Mouse (Mus musculus): ENCODE results near the gene Nlgn2. TPM values are rescaled to one million over a fixed set of nuclear protein-coding genes. Genes with fewer than 3 reads are reported as not detected.
A peak's percentile ranks its signal among the peaks of the same experiment; 100 is the strongest.

Nlgn2 gene
- total and polyA plus RNA-seq, 2 experiments from 2014 or later = 18.2 to 104 TPM

DNA sequence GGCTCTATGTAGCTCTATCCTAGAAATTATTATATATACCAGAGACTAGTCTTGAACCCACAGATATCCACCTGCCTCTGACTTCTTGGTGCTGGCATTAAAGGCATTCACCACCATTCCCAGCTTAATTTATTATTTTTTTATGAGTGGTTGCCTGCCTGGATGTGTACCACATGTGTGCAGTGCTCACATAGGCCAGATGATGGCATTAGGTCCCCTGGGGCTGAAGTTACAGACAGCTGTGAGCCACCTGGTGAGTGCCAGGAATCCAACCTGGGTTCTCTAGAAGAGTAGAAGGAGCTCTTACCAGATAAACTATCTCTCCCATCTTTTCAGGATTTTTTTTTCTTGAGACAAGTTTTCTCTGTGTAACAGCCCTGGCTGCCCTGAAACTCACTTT is 27.3 kb downstream of the Nlgn2 start:
- H3K36me3 ChIP-seq (ENCODE audit: insufficient read depth) = no peaks in the 10 kb centered on the region
- no peak for TF ChIP-seq CTCF (IDR thresholded peaks at IDR 0.05; ENCODE audit: low read depth)
- no peaks in the 10 kb centered on the region for H3K9me3 ChIP-seq (ENCODE audit: low read length)
- H3K27ac ChIP-seq (ENCODE audit: low read depth, low read length) = no peak overlapping the region
- no peak for ATAC-seq
- no peak for DNase-seq
- H3K4me3 ChIP-seq (ENCODE audit: low read depth, low read length) = no peak overlapping the region
- H3K4me1 ChIP-seq (ENCODE audit: insufficient read depth) = no peaks in the 10 kb centered on the region
- peaks cover 11% of the 10 kb centered on the region; the same call in 1 of the 2 replicates for H3K27me3 ChIP-seq (ENCODE audit: insufficient read depth, low read length)
- H3K4me2 ChIP-seq (ENCODE audit: low read depth) = no peak overlapping the region
- H3K9ac ChIP-seq = no peak overlapping the region

DNA sequence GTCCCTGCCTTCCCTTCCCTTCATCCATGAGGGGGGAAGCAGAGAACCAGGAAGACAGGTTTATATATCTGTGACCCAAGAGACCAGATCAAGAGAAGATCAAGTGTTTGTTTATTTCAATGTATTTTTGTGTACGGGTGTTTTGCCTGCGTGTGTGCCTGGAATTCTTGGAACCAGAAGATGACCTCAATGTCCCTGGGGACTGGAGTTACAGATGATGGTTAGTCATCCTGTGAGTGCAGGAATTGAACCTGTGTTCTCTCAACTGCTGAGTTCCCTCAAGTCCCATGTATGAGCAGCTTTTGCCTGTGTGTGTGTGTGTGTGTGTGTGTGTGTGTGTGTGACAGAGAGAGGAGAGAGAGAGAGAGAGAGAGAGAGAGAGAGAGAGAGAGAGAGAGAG is 29.9 kb downstream of the Nlgn2 start:
- H3K9ac ChIP-seq = no peak overlapping the region
- no peak for ATAC-seq
- DNase-seq = no peak
- no peak for TF ChIP-seq CTCF (IDR thresholded peaks at IDR 0.05; ENCODE audit: low read depth)
- H3K4me2 ChIP-seq (ENCODE audit: low read depth) = no peak overlapping the region
- H3K27me3 ChIP-seq (ENCODE audit: insufficient read depth, low read length) = peaks cover 22% of the 10 kb centered on the region
- no peaks in the 10 kb centered on the region for H3K36me3 ChIP-seq (ENCODE audit: insufficient read depth)
- WGBS = 91% methylated on average over 2 of the region's 2 CpGs
- H3K4me3 ChIP-seq (ENCODE audit: low read depth, low read length) = no peak overlapping the region
- no peak overlapping the region for H3K27ac ChIP-seq (ENCODE audit: low read depth, low read length)
- peaks cover 18% of the 10 kb centered on the region; the same call in 1 of the 2 replicates for H3K4me1 ChIP-seq (ENCODE audit: insufficient read depth)
- H3K9me3 ChIP-seq (ENCODE audit: low read length) = no peaks in the 10 kb centered on the region

DNA sequence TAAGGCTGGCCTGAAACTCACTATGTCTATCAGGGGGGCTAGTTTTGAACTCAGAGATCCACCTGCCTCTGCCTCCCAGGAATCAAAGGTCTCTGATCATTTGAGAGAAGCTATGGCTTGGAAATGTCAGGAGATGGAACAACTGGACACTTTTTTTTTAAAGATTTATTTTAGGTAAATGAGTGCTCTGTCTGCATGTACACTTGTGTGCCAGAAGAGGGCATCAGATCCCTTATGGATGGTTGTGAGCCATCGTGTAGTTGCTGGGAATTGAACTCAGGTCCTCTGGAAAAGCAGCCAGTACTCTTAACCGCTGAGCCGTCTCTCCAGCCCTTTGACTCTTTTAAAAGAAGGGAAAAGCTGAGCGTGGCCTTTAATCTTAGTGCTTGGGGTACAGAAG is 31.2 kb downstream of the Nlgn2 start:
- H3K27ac ChIP-seq (ENCODE audit: low read depth, low read length) = no peak overlapping the region
- DNase-seq (no peak), ATAC-seq (no peak)
- peaks cover 18% of the 10 kb centered on the region; the same call in 1 of the 2 replicates for H3K4me1 ChIP-seq (ENCODE audit: insufficient read depth)
- no peak overlapping the region for H3K9ac ChIP-seq
- H3K4me3 ChIP-seq (ENCODE audit: low read depth, low read length) = no peak overlapping the region
- H3K9me3 ChIP-seq (ENCODE audit: low read length) = no peaks in the 10 kb centered on the region
- H3K36me3 ChIP-seq (ENCODE audit: insufficient read depth) = no peaks in the 10 kb centered on the region
- H3K27me3 ChIP-seq (ENCODE audit: insufficient read depth, low read length) = peaks cover 22% of the 10 kb centered on the region
- TF ChIP-seq CTCF (IDR thresholded peaks at IDR 0.05; ENCODE audit: low read depth) = 0 out of 2 replicates have a peak, but pooled peaks have one; percentile 17
- 86% methylated on average over 4 of the region's 4 CpGs for WGBS
- no peak overlapping the region for H3K4me2 ChIP-seq (ENCODE audit: low read depth)

DNA sequence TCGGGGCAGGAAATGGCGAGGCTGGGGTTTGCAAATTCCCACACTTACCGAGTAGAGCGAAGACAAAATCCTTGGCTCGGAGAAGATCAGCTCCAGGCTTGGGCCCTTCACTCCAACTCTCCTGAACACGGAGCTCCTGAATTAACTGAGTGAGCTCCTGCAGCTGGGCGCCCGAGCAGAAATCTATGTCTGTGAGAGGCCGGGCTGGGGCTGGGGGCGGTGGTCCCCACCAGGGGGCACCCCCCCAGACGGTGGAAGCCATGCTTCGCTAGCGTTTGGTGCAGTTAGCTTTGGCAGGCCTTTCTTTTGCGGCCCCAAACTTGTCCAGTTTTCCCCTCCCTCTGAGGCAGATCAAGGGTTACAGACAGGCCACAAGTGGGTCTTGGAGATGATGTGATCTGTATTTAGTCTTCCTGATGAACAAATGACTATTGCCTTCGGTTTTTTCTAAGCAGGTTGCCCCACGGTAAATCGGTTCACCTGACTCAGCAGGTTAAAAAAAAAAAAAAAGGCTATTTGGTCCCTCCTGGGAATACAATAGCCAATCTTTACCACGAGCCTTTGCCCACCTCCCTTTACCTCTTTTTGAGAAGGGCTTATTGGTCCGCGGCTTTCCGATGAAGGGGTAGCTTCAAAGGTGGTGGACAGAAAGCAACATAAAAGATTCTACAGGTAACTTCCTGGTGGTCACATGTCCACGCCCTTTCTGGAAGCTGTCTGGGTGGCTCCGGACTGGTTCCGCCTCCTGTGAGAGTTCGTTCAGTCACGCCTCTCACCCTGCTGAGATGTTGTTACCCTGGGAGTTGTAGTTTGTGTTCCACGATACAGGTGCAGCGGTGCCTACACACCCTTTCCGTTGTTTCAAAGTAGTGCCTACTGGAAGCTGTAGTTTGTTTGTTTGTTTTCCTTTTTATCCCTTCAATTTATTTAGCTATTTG is 32.3 kb downstream of the Nlgn2 start, which contains the start of gene Tmem102:
Gene Tmem102 (minus strand): TSS at position 653 of the 938 bp plus-strand sequence.
- Histone ChIP-seq H3K9me3 (ENCODE audit: low read length) (no peaks in the 10 kb centered on the region), H3K27ac (ENCODE audit: low read depth, low read length) (no peak within 1 kb of the TSS), H3K36me3 (ENCODE audit: insufficient read depth) (no peaks in the 10 kb centered on the region), H3K4me3 (ENCODE audit: low read depth, low read length) (peak within 1 kb of the TSS; percentile 48; the same call in 1 of the 2 replicates), H3K4me2 (ENCODE audit: low read depth) (peak within 1 kb of the TSS; percentile 97; the same call in 1 of the 2 replicates), H3K27me3 (ENCODE audit: insufficient read depth, low read length) (peaks cover 22% of the 10 kb centered on the region), H3K4me1 (ENCODE audit: insufficient read depth) (peaks cover 18% of the 10 kb centered on the region; the same call in 1 of the 2 replicates), H3K9ac (no peak within 1 kb of the TSS)
- TF ChIP-seq CTCF (IDR thresholded peaks at IDR 0.05; ENCODE audit: low read depth) = no peak
- ATAC-seq (no peak), DNase-seq (no peak)
- WGBS = 10% methylated on average over 29 of the region's 29 CpGs

DNA sequence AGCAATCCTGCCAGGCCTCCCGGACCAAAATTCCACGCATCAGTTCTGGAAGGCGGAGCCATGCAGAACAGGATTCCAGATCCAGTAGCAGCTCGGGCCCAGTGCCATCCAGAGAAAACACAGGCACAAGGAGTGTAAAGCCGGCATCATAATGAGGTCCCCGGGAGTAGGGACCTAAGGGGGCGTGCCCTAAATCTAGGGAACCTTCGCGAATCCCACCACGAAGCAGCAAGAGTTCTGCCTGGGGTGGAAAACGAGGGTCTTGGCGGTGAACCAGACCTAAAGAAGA is 33.0 kb downstream of the Nlgn2 start:
- H3K27ac ChIP-seq (ENCODE audit: low read depth, low read length) = no peak overlapping the region
- H3K4me2 ChIP-seq (ENCODE audit: low read depth) = no peak overlapping the region
- no peak for TF ChIP-seq CTCF (IDR thresholded peaks at IDR 0.05; ENCODE audit: low read depth)
- ATAC-seq (no peak), DNase-seq (no peak)
- no peaks in the 10 kb centered on the region for H3K36me3 ChIP-seq (ENCODE audit: insufficient read depth)
- 5% methylated on average over 12 of the region's 12 CpGs for WGBS
- H3K9me3 ChIP-seq (ENCODE audit: low read length) = no peaks in the 10 kb centered on the region
- peak overlapping the region; percentile 48; the same call in 1 of the 2 replicates for H3K4me3 ChIP-seq (ENCODE audit: low read depth, low read length)
- peaks cover 18% of the 10 kb centered on the region; the same call in 1 of the 2 replicates for H3K4me1 ChIP-seq (ENCODE audit: insufficient read depth)
- no peak overlapping the region for H3K9ac ChIP-seq
- H3K27me3 ChIP-seq (ENCODE audit: insufficient read depth, low read length) = peaks cover 22% of the 10 kb centered on the region

DNA sequence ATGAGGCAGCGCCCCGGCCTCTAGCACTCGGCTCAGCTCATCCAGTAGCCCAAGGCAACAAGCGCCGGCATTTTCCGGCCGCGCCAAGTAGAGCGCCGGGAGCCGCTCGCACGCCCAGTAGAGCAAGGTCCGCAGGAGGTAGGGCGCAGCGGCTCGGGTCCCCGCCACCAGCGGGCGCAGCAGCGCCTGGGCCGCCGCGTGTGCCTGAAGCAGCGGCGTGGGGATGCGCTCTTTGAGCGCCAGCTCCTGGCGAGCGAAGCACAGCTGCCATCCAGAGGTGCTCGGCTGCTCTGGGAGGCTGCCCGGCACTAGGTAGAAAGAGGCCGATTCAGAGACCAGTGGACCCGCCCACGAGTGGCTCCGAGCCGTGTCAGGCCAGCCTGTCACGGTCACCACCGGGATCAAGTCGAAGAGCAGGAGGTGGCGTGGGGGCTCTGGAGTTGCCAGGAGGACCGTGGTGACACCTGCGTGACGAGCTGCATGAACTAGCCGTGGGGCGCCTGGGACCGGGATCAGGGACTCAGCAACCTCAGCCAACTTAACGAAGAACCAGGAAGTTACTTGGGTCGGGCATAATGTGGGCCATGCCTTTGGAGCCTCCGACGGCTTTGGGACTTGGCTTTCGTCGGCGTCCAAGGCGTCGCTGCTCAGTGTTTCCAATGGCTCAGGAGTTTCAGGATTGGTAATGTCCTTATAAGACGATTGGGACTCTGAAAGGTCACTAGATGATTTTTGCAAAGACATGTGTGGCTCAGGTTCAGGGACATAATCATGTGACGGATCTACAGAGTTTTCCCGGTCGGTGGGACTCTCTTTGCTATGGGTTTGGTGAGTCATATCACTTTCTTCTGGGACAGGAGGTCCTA is 33.6 kb downstream of the Nlgn2 start:
- H3K4me3 ChIP-seq (ENCODE audit: low read depth, low read length) = peak overlapping the region; percentile 48
- peak overlapping the region; percentile 55 for H3K9ac ChIP-seq
- no peaks in the 10 kb centered on the region for H3K9me3 ChIP-seq (ENCODE audit: low read length)
- 0 out of 2 replicates have a peak overlapping the region, but pooled peaks have one; percentile 21 for H3K27ac ChIP-seq (ENCODE audit: low read depth, low read length)
- peak overlapping the region; percentile 97 for H3K4me2 ChIP-seq (ENCODE audit: low read depth)
- H3K27me3 ChIP-seq (ENCODE audit: insufficient read depth, low read length) = peaks cover 22% of the 10 kb centered on the region
- peak; percentile 30 for ATAC-seq
- peak; percentile 73 for DNase-seq
- 3% methylated on average over 60 of the region's 60 CpGs for WGBS
- H3K36me3 ChIP-seq (ENCODE audit: insufficient read depth) = no peaks in the 10 kb centered on the region
- H3K4me1 ChIP-seq (ENCODE audit: insufficient read depth) = peaks cover 21% of the 10 kb centered on the region; the same call in 1 of the 2 replicates
- TF ChIP-seq CTCF (IDR thresholded peaks at IDR 0.05; ENCODE audit: low read depth) = peak; percentile 79
